Mouse (Mus musculus): Measurements from ENCODE around the gene Kcnj8. TPM values are rescaled to one million over a fixed set of nuclear protein-coding genes. Genes with fewer than 3 reads are reported as not detected.
"Not testable (repeated sequence)": the region's sequence is repeated elsewhere in the genome, so short reads cannot be mapped to it uniquely, and the experiment has no call there.

The Kcnj8 gene
- polyA plus RNA-seq, 1 experiment: 0.02 TPM

- Histone ChIP-seq H3K79me2 (ENCODE audit: control insufficient read depth, insufficient read depth) (no peaks in the 10 kb centered on the region), H3K27me3 (ENCODE audit: control insufficient read depth, insufficient read depth, insufficient read length) (peaks cover 10% of the 10 kb centered on the region), H3K4me2 (ENCODE audit: low read depth) (no peak overlapping the region), H3K4me3 (no peak overlapping the region), H3ac (ENCODE audit: control insufficient read depth, insufficient read length) (no peak overlapping the region), H3K36me3 (ENCODE audit: control insufficient read depth, insufficient read depth) (no peaks in the 10 kb centered on the region)
- no peak for TF ChIP-seq SRF (IDR thresholded peaks at IDR 0.05; ENCODE audit: control insufficient read depth, insufficient read length, low read depth)
- TF ChIP-seq MYOG (IDR thresholded peaks at IDR 0.05; ENCODE audit: control insufficient read depth in 1 of 3, insufficient read depth in 1 of 3, insufficient read length in 2 of 3, low read depth in 2 of 3): no peak
- no peak for TF ChIP-seq TCF12 (IDR thresholded peaks at IDR 0.05; ENCODE audit: insufficient read depth, poor library complexity, severe bottlenecking)
- TF ChIP-seq E2F4 (IDR thresholded peaks at IDR 0.05; ENCODE audit: insufficient read depth): no peak
- TF ChIP-seq CEBPB (IDR thresholded peaks at IDR 0.05; ENCODE audit: insufficient read depth, poor library complexity, severe bottlenecking): no peak
- TF ChIP-seq MYOD1 (IDR thresholded peaks at IDR 0.05; ENCODE audit: control insufficient read depth in 1 of 3, insufficient read length in 2 of 3, low read depth in 2 of 3): no peak
- no peak for TF ChIP-seq POLR2AphosphoS2 (IDR thresholded peaks at IDR 0.05; ENCODE audit: insufficient read length, low read depth)
- TF ChIP-seq TCF3 (IDR thresholded peaks at IDR 0.05; ENCODE audit: insufficient read length, low read depth): no peak
- TF ChIP-seq USF1 (IDR thresholded peaks at IDR 0.05; ENCODE audit: low read depth): no peak
- TF ChIP-seq POLR2A (IDR thresholded peaks at IDR 0.05; ENCODE audit: insufficient read length, low read depth): no peak
- TF ChIP-seq MAX (IDR thresholded peaks at IDR 0.05; ENCODE audit: low read depth): no peak
- TF ChIP-seq REST (IDR thresholded peaks at IDR 0.05; ENCODE audit: insufficient read depth, insufficient read length): no peak
These were observed 49.8 kb downstream of the Kcnj8 start for GRCm38 (mm10) chr6:142521591-142522110.

GRCm38 (mm10) chr6:142519110-142519509, 52.3 kb downstream of the Kcnj8 start:
- H3ac ChIP-seq (ENCODE audit: control insufficient read depth, insufficient read length): no peak overlapping the region
- no peak for TF ChIP-seq SRF (IDR thresholded peaks at IDR 0.05; ENCODE audit: control insufficient read depth, insufficient read length, low read depth)
- no peak for TF ChIP-seq USF1 (IDR thresholded peaks at IDR 0.05; ENCODE audit: low read depth)
- no peak for TF ChIP-seq E2F4 (IDR thresholded peaks at IDR 0.05; ENCODE audit: insufficient read depth)
- TF ChIP-seq CEBPB (IDR thresholded peaks at IDR 0.05; ENCODE audit: insufficient read depth, poor library complexity, severe bottlenecking): no peak
- no peak for TF ChIP-seq MYOG (IDR thresholded peaks at IDR 0.05; ENCODE audit: control insufficient read depth in 1 of 3, insufficient read depth in 1 of 3, insufficient read length in 2 of 3, low read depth in 2 of 3)
- TF ChIP-seq TCF3 (IDR thresholded peaks at IDR 0.05; ENCODE audit: insufficient read length, low read depth): no peak
- no peak for TF ChIP-seq MYOD1 (IDR thresholded peaks at IDR 0.05; ENCODE audit: control insufficient read depth in 1 of 3, insufficient read length in 2 of 3, low read depth in 2 of 3)
- no peak for TF ChIP-seq POLR2A (IDR thresholded peaks at IDR 0.05; ENCODE audit: insufficient read length, low read depth)
- no peak for TF ChIP-seq REST (IDR thresholded peaks at IDR 0.05; ENCODE audit: insufficient read depth, insufficient read length)

GRCm38 (mm10) chr6:142515379-142515778, 56.0 kb downstream of the Kcnj8 start:
- not testable (repeated sequence) for H3K27me3 ChIP-seq (ENCODE audit: control insufficient read depth, insufficient read depth, insufficient read length); H3K4me2 ChIP-seq (ENCODE audit: low read depth); H3K36me3 ChIP-seq (ENCODE audit: control insufficient read depth, insufficient read depth); H3K4me3 ChIP-seq; H3K79me2 ChIP-seq (ENCODE audit: control insufficient read depth, insufficient read depth); H3ac ChIP-seq (ENCODE audit: control insufficient read depth, insufficient read length)

More at GRCm38 (mm10) chr6:142519110-142519509, 52.3 kb downstream of the Kcnj8 start:
- Histone ChIP-seq H3K4me2 (ENCODE audit: low read depth) (no peak overlapping the region), H3K27me3 (ENCODE audit: control insufficient read depth, insufficient read depth, insufficient read length) (peaks cover 10% of the 10 kb centered on the region), H3K4me3 (no peak overlapping the region), H3K79me2 (ENCODE audit: control insufficient read depth, insufficient read depth) (no peaks in the 10 kb centered on the region), H3K36me3 (ENCODE audit: control insufficient read depth, insufficient read depth) (no peaks in the 10 kb centered on the region)

- Histone ChIP-seq H3K4me2 (ENCODE audit: low read depth) (no peak overlapping the region), H3ac (ENCODE audit: control insufficient read depth, insufficient read length) (no peak overlapping the region), H3K27me3 (ENCODE audit: control insufficient read depth, insufficient read depth, insufficient read length) (no peaks in the 10 kb centered on the region), H3K79me2 (ENCODE audit: control insufficient read depth, insufficient read depth) (no peaks in the 10 kb centered on the region), H3K36me3 (ENCODE audit: control insufficient read depth, insufficient read depth) (no peaks in the 10 kb centered on the region), H3K4me3 (no peak overlapping the region)
- TF ChIP-seq REST (IDR thresholded peaks at IDR 0.05; ENCODE audit: insufficient read depth, insufficient read length) (no peak), USF1 (IDR thresholded peaks at IDR 0.05; ENCODE audit: low read depth) (no peak), CEBPB (IDR thresholded peaks at IDR 0.05; ENCODE audit: insufficient read depth, poor library complexity, severe bottlenecking) (no peak), TCF12 (IDR thresholded peaks at IDR 0.05; ENCODE audit: insufficient read depth, poor library complexity, severe bottlenecking) (no peak), E2F4 (IDR thresholded peaks at IDR 0.05; ENCODE audit: insufficient read depth) (no peak)
These were observed 56.5 kb downstream of the Kcnj8 start for GRCm38 (mm10) chr6:142514912-142515311.

Other genes starting within 250 kb of the Kcnj8 start
- 0.20 TPM for gene Slco1a5, start 248.6 kb downstream of the Kcnj8 start, polyA plus RNA-seq (2012; fragmentation: generic; extraction: Trizol)
- gene Pyroxd1, start 226.0 kb downstream of the Kcnj8 start, polyA plus RNA-seq (2012; fragmentation: generic; extraction: Trizol): 4.1 TPM
- 8.8 TPM for gene Recql, start 184.5 kb downstream of the Kcnj8 start, polyA plus RNA-seq (2012; fragmentation: generic; extraction: Trizol)
- 22.7 TPM for gene Golt1b, start 184.4 kb downstream of the Kcnj8 start, polyA plus RNA-seq (2012; fragmentation: generic; extraction: Trizol)
- gene Spx, start 158.2 kb downstream of the Kcnj8 start, polyA plus RNA-seq (2012; fragmentation: generic; extraction: Trizol): 0.19 TPM
- not detected for gene Gys2, start 98.5 kb downstream of the Kcnj8 start, polyA plus RNA-seq (2012; fragmentation: generic; extraction: Trizol)
- gene Ldhb, start 63.7 kb downstream of the Kcnj8 start, polyA plus RNA-seq (2012; fragmentation: generic; extraction: Trizol): 52.1 TPM
- 0.36 TPM for gene Abcc9, start 130.7 kb upstream of the Kcnj8 start, polyA plus RNA-seq (2012; fragmentation: generic; extraction: Trizol)
- gene Cmas, start 185.1 kb upstream of the Kcnj8 start, polyA plus RNA-seq (2012; fragmentation: generic; extraction: Trizol): 27.8 TPM
- gene Sult6b2, start 232.9 kb upstream of the Kcnj8 start, polyA plus RNA-seq (2012; fragmentation: generic; extraction: Trizol): not detected